Comparison of ENCODE assay signal across 14 mouse cellular contexts in genomic region chr5:140997767-140998166, GRCm38 (mm10). TPM values are rescaled to one million over a fixed set of nuclear protein-coding genes. Genes with fewer than 3 reads are reported as not detected.
DNase-seq lines count a peak whose midpoint lies in the region; ATAC-seq and TF ChIP-seq lines count a peak whose summit lies in the region.
"Had no signal": no experiment of that assay in that cellular context is flagged by ENCODE, and none has a peak within 500 bp of the region (broad histone marks: within the 10 kb centered on the region; RNA-seq: fewer than 3 reads in every experiment).

No protein-coding gene starts in this region.

- H3K27ac ChIP-seq in hindbrain, embryonic 11.5 days (ENCODE audit: low read depth, low read length) = no peak overlapping the region
- H3K27ac ChIP-seq in hindbrain, embryonic 13.5 days = no peak overlapping the region
- H3K27ac ChIP-seq in thymus, adult 2 months (ENCODE audit: control insufficient read depth, insufficient read depth, low read length) = no peak overlapping the region
- H3K27ac ChIP-seq in liver, postnatal 0 days (ENCODE audit: low read depth) = no peak overlapping the region
- H3K27ac ChIP-seq: embryonic facial prominence, embryonic 13.5 days; limb, embryonic 12.5 days; neural tube, embryonic 15.5 days had no signal

- H3K4me3 ChIP-seq in hindbrain, embryonic 11.5 days (ENCODE audit: low read depth, low read length) = no peak overlapping the region
- H3K4me3 ChIP-seq in hindbrain, embryonic 13.5 days = no peak overlapping the region
- H3K4me3 ChIP-seq in thymus, adult 2 months (ENCODE audit: control insufficient read depth, insufficient read depth, low read length) = no peak overlapping the region
- no peak overlapping the region for H3K4me3 ChIP-seq in liver, postnatal 0 days (ENCODE audit: low read depth, low read length)
- H3K4me3 ChIP-seq: embryonic facial prominence, embryonic 13.5 days; limb, embryonic 12.5 days; megakaryocyte, embryonic 14.5 days; neural tube, embryonic 15.5 days had no signal

- TF ChIP-seq POLR2A in thymus, adult 2 months (IDR thresholded peaks at IDR 0.05; ENCODE audit: control insufficient read depth, extremely low read depth, insufficient read depth, low read length, poor library complexity) = no peak

- H3K9ac ChIP-seq in hindbrain, embryonic 11.5 days (ENCODE audit: low read depth, low read length) = no peak overlapping the region
- H3K9ac ChIP-seq in hindbrain, embryonic 13.5 days = no peak overlapping the region
- no peak overlapping the region for H3K9ac ChIP-seq in liver, postnatal 0 days (replicated peaks)
- H3K9ac ChIP-seq: embryonic facial prominence, embryonic 13.5 days; limb, embryonic 12.5 days; neural tube, embryonic 15.5 days had no signal

- no peak overlapping the region for H3K4me2 ChIP-seq in hindbrain, embryonic 11.5 days (replicated peaks; ENCODE audit: low read depth, low read length)
- H3K4me2 ChIP-seq in hindbrain, embryonic 13.5 days = no peak overlapping the region
- H3K4me2 ChIP-seq in liver, postnatal 0 days (ENCODE audit: low read depth, low read length) = no peak overlapping the region
- H3K4me2 ChIP-seq: embryonic facial prominence, embryonic 13.5 days; limb, embryonic 12.5 days; neural tube, embryonic 15.5 days had no signal

- H3K27me3 ChIP-seq in hindbrain, embryonic 11.5 days (ENCODE audit: control insufficient read depth, insufficient read depth, low read length) = no peaks in the 10 kb centered on the region
- H3K27me3 ChIP-seq in hindbrain, embryonic 13.5 days = no peaks in the 10 kb centered on the region
- no peaks in the 10 kb centered on the region for H3K27me3 ChIP-seq in thymus, adult 2 months (ENCODE audit: control insufficient read depth, insufficient read depth, low read length)
- no peaks in the 10 kb centered on the region for H3K27me3 ChIP-seq in liver, postnatal 0 days (ENCODE audit: insufficient read depth, low read length)
- H3K27me3 ChIP-seq: embryonic facial prominence, embryonic 13.5 days; limb, embryonic 12.5 days; neural tube, embryonic 15.5 days had no signal

- H3K36me3 ChIP-seq in hindbrain, embryonic 11.5 days (ENCODE audit: control insufficient read depth, insufficient read depth, low read length) = no peaks in the 10 kb centered on the region
- no peaks in the 10 kb centered on the region for H3K36me3 ChIP-seq in hindbrain, embryonic 13.5 days
- no peaks in the 10 kb centered on the region for H3K36me3 ChIP-seq in thymus, adult 2 months (ENCODE audit: control insufficient read depth, insufficient read depth, low read length)
- no peaks in the 10 kb centered on the region for H3K36me3 ChIP-seq in liver, postnatal 0 days (replicated peaks; ENCODE audit: insufficient read depth, low read length)
- H3K36me3 ChIP-seq: embryonic facial prominence, embryonic 13.5 days; limb, embryonic 12.5 days; neural tube, embryonic 15.5 days had no signal

- peak; percentile 4 for DNase-seq in hindbrain, embryonic 11.5 days (ENCODE audit: low spot score)
- peak; percentile 50 for DNase-seq in thymus, adult 2 months
- DNase-seq in thymus, adult 18-20 months = no peak
- DNase-seq in liver, postnatal 0 days = no peak
- no peak for DNase-seq in adrenal gland, postnatal 36 days
- DNase-seq in heart, postnatal 10 days = no peak
- no peak for DNase-seq in adipocyte (ENCODE audit: low spot score)
- DNase-seq: cerebellum, adult 18-20 months; heart, postnatal 4 days had no signal

- no peak for TF ChIP-seq CTCF in thymus, adult 2 months (IDR thresholded peaks at IDR 0.05; ENCODE audit: borderline replicate concordance, control insufficient read depth, extremely low read depth, insufficient read depth, low read length, poor library complexity)
- peak; percentile 48 for TF ChIP-seq CTCF in liver, postnatal 0 days (IDR thresholded peaks at IDR 0.05; ENCODE audit: low read depth)

- no peak for ATAC-seq in hindbrain, embryonic 11.5 days (ENCODE audit: low FRiP score)
- no peak for ATAC-seq in hindbrain, embryonic 13.5 days (ENCODE audit: low FRiP score)
- ATAC-seq in liver, postnatal 0 days = no peak

- H3K4me1 ChIP-seq in hindbrain, embryonic 11.5 days (replicated peaks; ENCODE audit: control insufficient read depth, insufficient read depth, low read length) = no peaks in the 10 kb centered on the region
- no peaks in the 10 kb centered on the region for H3K4me1 ChIP-seq in hindbrain, embryonic 13.5 days (replicated peaks)
- peaks cover 29% of the 10 kb centered on the region for H3K4me1 ChIP-seq in thymus, adult 2 months (replicated peaks; ENCODE audit: control insufficient read depth, insufficient read depth, low read length)
- H3K4me1 ChIP-seq in liver, postnatal 0 days (ENCODE audit: insufficient read depth) = peaks cover 5% of the 10 kb centered on the region
- H3K4me1 ChIP-seq: embryonic facial prominence, embryonic 13.5 days; neural tube, embryonic 15.5 days had no signal

- 78% methylated on average over 4 of the region's 4 CpGs for WGBS in hindbrain, embryonic 11.5 days
- 88% methylated on average over 4 of the region's 4 CpGs for WGBS in hindbrain, embryonic 13.5 days
- WGBS in thymus, adult 2 months = 86% methylated on average over 4 of the region's 4 CpGs
- WGBS in liver, postnatal 0 days (ENCODE audit: insufficient replicate concordance) = 73% methylated on average over 4 of the region's 4 CpGs

- no peak for TF ChIP-seq EP300 in liver, postnatal 0 days (IDR thresholded peaks at IDR 0.05; ENCODE audit: low read depth)

- H3K9me3 ChIP-seq in hindbrain, embryonic 11.5 days (ENCODE audit: control insufficient read depth, low read length) = no peaks in the 10 kb centered on the region
- H3K9me3 ChIP-seq in hindbrain, embryonic 13.5 days = no peaks in the 10 kb centered on the region
- H3K9me3 ChIP-seq in liver, postnatal 0 days (ENCODE audit: low read length) = no peaks in the 10 kb centered on the region
- H3K9me3 ChIP-seq: embryonic facial prominence, embryonic 13.5 days; limb, embryonic 12.5 days; neural tube, embryonic 15.5 days had no signal

- intact Hi-C loops in heart, postnatal 10 days (cut with DNase I) = no loop called here

RNA-seq across cellular contexts. Expression of gene Card11, which starts 2.6 kb away (rescaled TPM):
- 0.14 TPM in 1 of 2 replicates, not detected in the other for polyA plus RNA-seq in hindbrain, embryonic 11.5 days (2014; fragmentation: Nextera tagmentation; extraction: Ambion mirVana)
- polyA plus RNA-seq in hindbrain, embryonic 13.5 days (2015; fragmentation: Nextera tagmentation; extraction: Ambion mirVana) = 0.10 and 0.17 TPM in 2 replicates
- polyA plus RNA-seq in thymus, adult 2 months (2012; rRNA removed) = 51.2 and 56.1 TPM in 2 replicates
- polyA plus RNA-seq in liver, postnatal 0 days (2015; fragmentation: Nextera tagmentation; extraction: Ambion mirVana) = 0.36 and 0.46 TPM in 2 replicates
- under 1 TPM; 0.33 to 0.53 TPM for total RNA-seq in adrenal gland, postnatal 36 days (2021)
- under 1 TPM; 0.29 to 0.45 TPM for total RNA-seq in heart, postnatal 10 days (2021)

Comparison
In these comparisons a context has a peak if more than half of its experiments do, and no peak if none do; other contexts are left out.
1. DNase-seq: peak in hindbrain, embryonic 11.5 days (single experiment) and thymus, adult 2 months (single experiment); none in thymus, adult 18-20 months (0 of 2), liver, postnatal 0 days (single experiment), adrenal gland, postnatal 36 days (0 of 2), heart, postnatal 10 days (0 of 2) and adipocyte (single experiment).
2. RNA of gene Card11, which starts 2.6 kb away (polyA plus RNA-seq): 51.2 to 56.1 TPM in thymus, adult 2 months; 0.36 to 0.46 TPM in liver, postnatal 0 days, 0.10 to 0.17 TPM in hindbrain, embryonic 13.5 days and 0.14 TPM in hindbrain, embryonic 11.5 days; every median in the first group is over 10 times any median in the second.